Mouse (Mus musculus): ENCODE results near the gene Fam114a2. TPM values are rescaled to one million over a fixed set of nuclear protein-coding genes. Genes with fewer than 3 reads are reported as not detected.
A peak's percentile ranks its signal among the peaks of the same experiment; 100 is the strongest.

The Fam114a2 gene
- polyA plus RNA-seq, 1 experiment from 2014 or later = 62.1 TPM

DNA sequence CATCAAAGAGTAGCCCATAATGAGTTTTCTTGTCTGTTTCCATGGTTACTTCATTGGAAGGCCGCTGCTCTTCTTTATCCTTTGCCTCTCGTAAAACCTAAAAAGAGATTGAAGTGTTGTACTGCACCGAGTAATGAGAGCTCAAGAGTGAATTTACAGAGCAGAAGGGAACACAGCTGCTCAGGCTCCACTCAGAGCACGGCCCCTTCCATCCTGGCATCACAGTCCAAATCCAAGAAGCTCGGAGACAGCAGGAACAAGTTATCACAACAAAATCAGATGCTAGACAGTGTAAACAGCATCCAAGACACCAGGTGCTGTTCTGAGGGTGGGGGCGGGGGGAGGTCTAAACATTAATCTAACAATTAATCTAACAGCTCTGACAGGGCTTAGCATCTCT is 11.5 kb downstream of the Fam114a2 start:
- ATAC-seq (ENCODE audit: low FRiP score) (no peak), DNase-seq (ENCODE audit: low spot score) (no peak)
- Histone ChIP-seq H3K4me3 (ENCODE audit: low read depth, low read length) (no peak overlapping the region), H3K27ac (ENCODE audit: low read depth, low read length) (no peak overlapping the region), H3K27me3 (ENCODE audit: control insufficient read depth, insufficient read depth, low read length) (no peaks in the 10 kb centered on the region), H3K9me3 (ENCODE audit: control insufficient read depth, low read length) (no peaks in the 10 kb centered on the region), H3K36me3 (ENCODE audit: control insufficient read depth, insufficient read depth, low read length) (peaks cover 6% of the 10 kb centered on the region), H3K4me2 (replicated peaks; ENCODE audit: low read depth, low read length) (no peak overlapping the region), H3K9ac (ENCODE audit: low read depth, low read length) (no peak overlapping the region), H3K4me1 (replicated peaks; ENCODE audit: control insufficient read depth, insufficient read depth, low read length) (no peaks in the 10 kb centered on the region)
- 57% methylated on average over 6 of the region's 6 CpGs for WGBS

DNA sequence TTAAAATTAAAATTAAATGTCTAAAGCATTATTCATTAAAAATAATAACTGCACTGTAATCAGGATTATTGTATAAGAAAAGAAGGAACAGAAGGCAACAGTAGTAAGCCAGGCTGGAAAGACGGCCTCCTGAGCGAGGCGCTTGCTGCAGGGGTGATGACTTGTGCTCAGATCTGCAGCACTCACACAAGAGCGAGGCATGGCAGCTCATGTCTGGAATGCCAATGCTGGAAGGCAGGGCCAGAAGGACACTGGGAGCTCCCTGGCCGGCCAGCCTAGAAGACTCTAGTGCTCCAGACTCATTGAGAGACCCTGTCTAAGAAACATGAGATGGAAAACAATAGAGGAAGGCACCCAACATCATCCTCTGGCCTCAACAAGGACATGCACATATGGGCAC is 15.3 kb downstream of the Fam114a2 start:
- Histone ChIP-seq H3K27ac (ENCODE audit: low read depth, low read length) (no peak overlapping the region), H3K4me1 (replicated peaks; ENCODE audit: control insufficient read depth, insufficient read depth, low read length) (no peaks in the 10 kb centered on the region), H3K9ac (ENCODE audit: low read depth, low read length) (no peak overlapping the region), H3K27me3 (ENCODE audit: control insufficient read depth, insufficient read depth, low read length) (no peaks in the 10 kb centered on the region), H3K4me3 (ENCODE audit: low read depth, low read length) (no peak overlapping the region), H3K36me3 (ENCODE audit: control insufficient read depth, insufficient read depth, low read length) (peaks cover 6% of the 10 kb centered on the region), H3K4me2 (replicated peaks; ENCODE audit: low read depth, low read length) (no peak overlapping the region), H3K9me3 (ENCODE audit: control insufficient read depth, low read length) (no peaks in the 10 kb centered on the region)
- ATAC-seq (ENCODE audit: low FRiP score) (no peak), DNase-seq (ENCODE audit: low spot score) (no peak)
- WGBS = 89% methylated on average over 5 of the region's 5 CpGs

DNA sequence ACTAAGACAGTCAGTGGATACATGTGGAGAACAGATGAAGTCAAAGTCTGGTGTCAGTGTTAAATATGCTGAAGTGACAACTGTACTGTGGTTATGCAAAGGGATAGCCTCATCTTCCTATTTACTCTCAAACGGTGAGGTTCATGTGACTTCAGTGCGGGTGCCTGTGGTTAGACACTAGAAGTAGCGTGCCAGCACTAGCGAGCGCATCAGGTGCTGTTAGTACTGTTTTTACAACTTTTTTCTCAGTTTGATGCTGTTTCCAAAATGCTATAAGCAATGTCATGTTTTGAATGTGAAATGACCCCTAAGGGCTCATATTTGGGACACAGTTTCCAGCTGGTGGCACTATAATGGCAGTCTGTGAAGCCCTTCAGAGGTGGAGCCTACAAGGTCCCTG is 20.2 kb downstream of the Fam114a2 start:
- Histone ChIP-seq H3K9ac (ENCODE audit: low read depth, low read length) (no peak overlapping the region), H3K4me2 (replicated peaks; ENCODE audit: low read depth, low read length) (no peak overlapping the region), H3K4me1 (replicated peaks; ENCODE audit: control insufficient read depth, insufficient read depth, low read length) (no peaks in the 10 kb centered on the region), H3K27me3 (ENCODE audit: control insufficient read depth, insufficient read depth, low read length) (no peaks in the 10 kb centered on the region), H3K4me3 (ENCODE audit: low read depth, low read length) (no peak overlapping the region), H3K36me3 (ENCODE audit: control insufficient read depth, insufficient read depth, low read length) (peaks cover 4% of the 10 kb centered on the region; the same call in 1 of the 2 replicates), H3K9me3 (ENCODE audit: control insufficient read depth, low read length) (no peaks in the 10 kb centered on the region), H3K27ac (ENCODE audit: low read depth, low read length) (no peak overlapping the region)
- ATAC-seq (ENCODE audit: low FRiP score) (no peak), DNase-seq (ENCODE audit: low spot score) (no peak)
- 95% methylated on average over 5 of the region's 5 CpGs for WGBS

DNA sequence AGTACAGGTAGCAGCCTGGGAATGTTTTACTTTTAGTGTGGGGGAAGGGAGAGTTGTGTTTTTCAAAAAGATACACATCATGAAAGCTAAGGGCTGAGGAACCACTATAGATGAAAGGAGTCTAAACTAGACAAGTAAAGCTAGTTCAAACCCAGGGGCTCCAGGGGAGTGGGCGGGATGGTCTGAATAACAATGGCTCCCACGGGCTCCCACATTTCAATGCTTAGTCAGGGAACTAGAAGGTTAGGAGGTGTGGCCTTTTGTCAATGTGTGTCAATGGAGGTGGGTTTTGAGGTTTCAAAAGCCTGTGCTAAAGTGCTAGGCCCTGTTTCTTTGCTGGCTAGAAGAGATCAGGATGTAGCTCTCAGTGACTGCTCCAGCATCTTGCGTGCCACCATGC is 20.7 kb downstream of the Fam114a2 start:
- no peak overlapping the region for H3K4me3 ChIP-seq (ENCODE audit: low read depth, low read length)
- DNase-seq (ENCODE audit: low spot score) (no peak), ATAC-seq (ENCODE audit: low FRiP score) (no peak)
- no peaks in the 10 kb centered on the region for H3K27me3 ChIP-seq (ENCODE audit: control insufficient read depth, insufficient read depth, low read length)
- H3K9me3 ChIP-seq (ENCODE audit: control insufficient read depth, low read length) = no peaks in the 10 kb centered on the region
- 59% methylated on average over 3 of the region's 3 CpGs for WGBS
- peaks cover 4% of the 10 kb centered on the region; the same call in 1 of the 2 replicates for H3K36me3 ChIP-seq (ENCODE audit: control insufficient read depth, insufficient read depth, low read length)
- H3K4me2 ChIP-seq (replicated peaks; ENCODE audit: low read depth, low read length) = no peak overlapping the region
- H3K9ac ChIP-seq (ENCODE audit: low read depth, low read length) = no peak overlapping the region
- no peak overlapping the region for H3K27ac ChIP-seq (ENCODE audit: low read depth, low read length)
- no peaks in the 10 kb centered on the region for H3K4me1 ChIP-seq (replicated peaks; ENCODE audit: control insufficient read depth, insufficient read depth, low read length)

GRCm38 (mm10) chr11:57496462-57497039 is 21.9 kb downstream of the Fam114a2 start:
- Histone ChIP-seq H3K4me1 (replicated peaks; ENCODE audit: control insufficient read depth, insufficient read depth, low read length) (no peaks in the 10 kb centered on the region), H3K4me3 (ENCODE audit: low read depth, low read length) (no peak overlapping the region), H3K4me2 (replicated peaks; ENCODE audit: low read depth, low read length) (no peak overlapping the region), H3K36me3 (ENCODE audit: control insufficient read depth, insufficient read depth, low read length) (peaks cover 8% of the 10 kb centered on the region), H3K9ac (ENCODE audit: low read depth, low read length) (no peak overlapping the region), H3K27me3 (ENCODE audit: control insufficient read depth, insufficient read depth, low read length) (no peaks in the 10 kb centered on the region), H3K27ac (ENCODE audit: low read depth, low read length) (no peak overlapping the region), H3K9me3 (ENCODE audit: control insufficient read depth, low read length) (no peaks in the 10 kb centered on the region; the same call in 1 of the 2 replicates)
- ATAC-seq (ENCODE audit: low FRiP score) (no peak), DNase-seq (ENCODE audit: low spot score) (no peak)
- 72% methylated on average over 3 of the region's 3 CpGs for WGBS

- WGBS = 68% methylated on average over 5 of the region's 5 CpGs
- Histone ChIP-seq H3K4me1 (replicated peaks; ENCODE audit: control insufficient read depth, insufficient read depth, low read length) (no peaks in the 10 kb centered on the region; the same call in 1 of the 2 replicates), H3K9ac (ENCODE audit: low read depth, low read length) (no peak overlapping the region), H3K27me3 (ENCODE audit: control insufficient read depth, insufficient read depth, low read length) (no peaks in the 10 kb centered on the region), H3K9me3 (ENCODE audit: control insufficient read depth, low read length) (no peaks in the 10 kb centered on the region; the same call in 1 of the 2 replicates), H3K36me3 (ENCODE audit: control insufficient read depth, insufficient read depth, low read length) (peaks cover 11% of the 10 kb centered on the region), H3K27ac (ENCODE audit: low read depth, low read length) (no peak overlapping the region), H3K4me3 (ENCODE audit: low read depth, low read length) (no peak overlapping the region), H3K4me2 (replicated peaks; ENCODE audit: low read depth, low read length) (no peak overlapping the region)
- DNase-seq (ENCODE audit: low spot score) (no peak), ATAC-seq (ENCODE audit: low FRiP score) (no peak)
Observed at GRCm38 (mm10) chr11:57488436-57488835, 30.0 kb downstream of the Fam114a2 start.

DNA sequence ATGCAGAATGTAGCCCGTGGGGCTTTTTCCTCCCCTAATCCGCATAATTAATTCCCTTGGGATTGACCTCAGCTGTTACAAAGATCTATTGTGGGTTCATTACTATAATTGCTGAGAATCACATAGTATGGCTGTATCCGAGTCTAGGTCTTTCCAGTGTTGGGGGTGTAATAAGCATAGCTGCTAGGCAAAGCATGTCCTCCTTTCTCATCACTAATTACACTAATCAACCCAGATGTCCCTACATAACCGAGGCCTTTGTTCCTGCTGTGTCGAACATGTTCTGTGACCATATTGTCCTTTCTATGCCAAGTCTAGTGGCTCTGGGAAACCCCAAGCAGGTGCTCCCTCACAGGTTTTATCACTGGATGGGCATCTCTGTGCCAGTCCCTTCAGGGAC is 40.3 kb downstream of the Fam114a2 start:
- ATAC-seq (ENCODE audit: low FRiP score) = peak; percentile 59
- peak; percentile 30 for DNase-seq (ENCODE audit: low spot score)
- Histone ChIP-seq H3K4me2 (replicated peaks; ENCODE audit: low read depth, low read length) (no peak overlapping the region), H3K9me3 (ENCODE audit: control insufficient read depth, low read length) (no peaks in the 10 kb centered on the region), H3K27me3 (ENCODE audit: control insufficient read depth, insufficient read depth, low read length) (no peaks in the 10 kb centered on the region), H3K27ac (ENCODE audit: low read depth, low read length) (peak overlapping the region; percentile 53; the same call in 1 of the 2 replicates), H3K9ac (ENCODE audit: low read depth, low read length) (no peak overlapping the region), H3K36me3 (ENCODE audit: control insufficient read depth, insufficient read depth, low read length) (0 out of 2 replicates have a peak, but pooled peaks cover 4% of the 10 kb centered on the region), H3K4me1 (replicated peaks; ENCODE audit: control insufficient read depth, insufficient read depth, low read length) (no peaks in the 10 kb centered on the region), H3K4me3 (ENCODE audit: low read depth, low read length) (no peak overlapping the region)
- 75% methylated on average over 5 of the region's 5 CpGs for WGBS

DNA sequence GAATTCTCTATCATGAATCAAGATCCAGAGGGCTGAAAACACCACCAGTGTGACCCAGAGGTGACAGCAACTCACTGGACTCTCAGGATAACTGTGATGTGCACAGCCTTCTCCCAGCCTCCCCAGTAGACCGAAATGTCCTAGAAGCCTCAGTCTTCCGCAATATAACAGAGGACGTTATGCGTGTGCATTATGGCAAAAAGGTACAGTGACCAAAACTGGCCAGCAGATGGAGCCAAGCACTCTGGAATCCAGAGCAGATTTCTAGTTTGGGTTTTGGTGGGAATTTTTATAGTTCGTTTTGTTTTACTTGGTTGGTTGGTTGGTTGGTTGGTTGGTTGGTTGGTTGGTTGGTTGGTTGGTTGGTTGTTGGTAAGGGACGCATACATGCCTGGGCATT is 43.3 kb downstream of the Fam114a2 start:
- 51% methylated on average over 6 of the region's 6 CpGs for WGBS
- no peaks in the 10 kb centered on the region for H3K27me3 ChIP-seq (ENCODE audit: control insufficient read depth, insufficient read depth, low read length)
- peak; percentile 75 for DNase-seq (ENCODE audit: low spot score)
- no peaks in the 10 kb centered on the region for H3K4me1 ChIP-seq (replicated peaks; ENCODE audit: control insufficient read depth, insufficient read depth, low read length)
- H3K4me3 ChIP-seq (ENCODE audit: low read depth, low read length) = no peak overlapping the region
- H3K9ac ChIP-seq (ENCODE audit: low read depth, low read length) = no peak overlapping the region
- no peak overlapping the region for H3K27ac ChIP-seq (ENCODE audit: low read depth, low read length)
- no peak overlapping the region for H3K4me2 ChIP-seq (replicated peaks; ENCODE audit: low read depth, low read length)
- H3K9me3 ChIP-seq (ENCODE audit: control insufficient read depth, low read length) = no peaks in the 10 kb centered on the region
- no peaks in the 10 kb centered on the region for H3K36me3 ChIP-seq (ENCODE audit: control insufficient read depth, insufficient read depth, low read length)
- ATAC-seq (ENCODE audit: low FRiP score) = no peak

- Histone ChIP-seq H3K27ac (ENCODE audit: low read depth, low read length) (no peak overlapping the region), H3K9me3 (ENCODE audit: control insufficient read depth, low read length) (no peaks in the 10 kb centered on the region), H3K4me1 (replicated peaks; ENCODE audit: control insufficient read depth, insufficient read depth, low read length) (no peaks in the 10 kb centered on the region), H3K36me3 (ENCODE audit: control insufficient read depth, insufficient read depth, low read length) (no peaks in the 10 kb centered on the region), H3K4me3 (ENCODE audit: low read depth, low read length) (no peak overlapping the region), H3K27me3 (ENCODE audit: control insufficient read depth, insufficient read depth, low read length) (no peaks in the 10 kb centered on the region), H3K4me2 (replicated peaks; ENCODE audit: low read depth, low read length) (no peak overlapping the region), H3K9ac (ENCODE audit: low read depth, low read length) (no peak overlapping the region)
- no peak for ATAC-seq (ENCODE audit: low FRiP score)
- peak; percentile 14 for DNase-seq (ENCODE audit: low spot score)
- 71% methylated on average over 6 of the region's 6 CpGs for WGBS
Observed at GRCm38 (mm10) chr11:57474296-57474941, 44.0 kb downstream of the Fam114a2 start.

Measured in hindbrain, embryonic 11.5 days (tissue).